Mouse (Mus musculus) heart, embryonic 11.5 days (tissue): Measurements from ENCODE around the gene Mpv17. TPM values are rescaled to one million over a fixed set of nuclear protein-coding genes. Genes with fewer than 3 reads are reported as not detected.
A peak's percentile ranks its signal among the peaks of the same experiment; 100 is the strongest.

ENCODE experiments used
- ATAC-seq: fragments of 200-750 bp; cut with Nextera tagmentation; replicated peaks from 2 replicates; pipeline ENCODE4 v1.8.0; 2017; ENCODE audit warnings: moderate library complexity; ENCODE audit not compliant: insufficient number of reproducible peaks, low FRiP score, low TSS enrichment
- H3K27ac ChIP-seq: fragments of 300-500 bp; sonication (generic); 2 replicates; pipeline ENCODE4 v1.5.1; 2014; ENCODE audit warnings: mild to moderate bottlenecking, low read depth, low read length
- H3K27me3 ChIP-seq: fragments of 300-500 bp; sonication (generic); 2 replicates; pipeline ENCODE4 v1.6.1; 2014; ENCODE audit warnings: mild to moderate bottlenecking, low read length, mixed read lengths; ENCODE audit not compliant: control insufficient read depth, insufficient read depth
- H3K36me3 ChIP-seq: fragments of 300-500 bp; sonication (generic); 2 replicates; pipeline ENCODE4 v1.6.1; 2014; ENCODE audit warnings: mild to moderate bottlenecking, low read length, moderate library complexity, mixed read lengths; ENCODE audit not compliant: control insufficient read depth, insufficient read depth
- H3K4me1 ChIP-seq: fragments of 300-500 bp; sonication (generic); 2 replicates; pipeline ENCODE4 v1.6.1; 2014; ENCODE audit warnings: low read length; ENCODE audit not compliant: control insufficient read depth, insufficient read depth
- H3K4me2 ChIP-seq: fragments of 300-500 bp; sonication (generic); 2 replicates; pipeline ENCODE4 v1.6.1; 2014; ENCODE audit warnings: mild to moderate bottlenecking, moderate library complexity
- H3K4me3 ChIP-seq: fragments of 300-500 bp; sonication (generic); 2 replicates; pipeline ENCODE4 v1.5.1; 2014; ENCODE audit warnings: low read depth, low read length
- H3K9ac ChIP-seq: fragments of 300-500 bp; sonication (generic); 2 replicates; pipeline ENCODE4 v1.6.1; 2014; ENCODE audit warnings: mild to moderate bottlenecking, low read depth, low read length, moderate library complexity
- H3K9me3 ChIP-seq: fragments of 300-500 bp; sonication (generic); replicated peaks from 2 replicates; pipeline ENCODE4 v1.6.1; 2016; ENCODE audit warnings: low read length; ENCODE audit not compliant: control insufficient read depth
- WGBS: fragments of 180-500 bp; shearing (Covaris S2); extraction: QIAGEN DNeasy Blood & Tissue Kit; methylation state at CpG from one replicate; pipeline ENCODE4 v1.1.7; 2014; ENCODE audit not compliant: insufficient replicate concordance; 5-methylcytosine and 5-hydroxymethylcytosine counted together
- polyA plus RNA-seq: library from polyadenylated mRNA; unstranded; fragments of >200 nt; fragmentation: Nextera tagmentation; extraction: Ambion mirVana; gene quantifications from 2 replicates; pipeline ENCODE4 v1.2.1, GENCODE M21; 2014

The Mpv17 gene
- polyA plus RNA-seq, 1 experiment from 2014 or later, result 82.1 TPM

- whole genome bisulfite sequencing, result 80% methylated on average over 5 of the region's 5 CpGs
- H3K27ac ChIP-seq, result no peak overlapping the region
- peaks cover 15% of the 10 kb centered on the region for H3K4me1 ChIP-seq
- no peak overlapping the region for H3K9ac ChIP-seq
- peaks cover 5% of the 10 kb centered on the region for H3K9me3 ChIP-seq
- ATAC-seq, result no peak
- H3K4me2 ChIP-seq, result no peak overlapping the region
- peaks cover 47% of the 10 kb centered on the region for H3K36me3 ChIP-seq
- no peak overlapping the region for H3K4me3 ChIP-seq
- H3K27me3 ChIP-seq, result no peaks in the 10 kb centered on the region
These were observed 44.7 kb upstream of the Mpv17 start for GRCm38 (mm10) chr5:31198616-31199320.

GRCm38 (mm10) chr5:31198170-31198569, 44.1 kb upstream of the Mpv17 start:
- Histone ChIP-seq H3K4me3 (no peak overlapping the region), H3K9me3 (peaks cover 5% of the 10 kb centered on the region), H3K36me3 (peaks cover 47% of the 10 kb centered on the region), H3K27me3 (no peaks in the 10 kb centered on the region), H3K4me1 (peaks cover 15% of the 10 kb centered on the region), H3K9ac (no peak overlapping the region), H3K4me2 (no peak overlapping the region), H3K27ac (no peak overlapping the region)
- WGBS, result 86% methylated on average over 9 of the region's 9 CpGs
- no peak for ATAC-seq

- H3K4me2 ChIP-seq, result no peak overlapping the region
- no peak overlapping the region for H3K27ac ChIP-seq
- H3K9me3 ChIP-seq, result peaks cover 5% of the 10 kb centered on the region
- H3K4me3 ChIP-seq, result no peak overlapping the region
- peaks cover 42% of the 10 kb centered on the region for H3K36me3 ChIP-seq
- H3K4me1 ChIP-seq, result peaks cover 9% of the 10 kb centered on the region
- WGBS, result 93% methylated on average over 12 of the region's 12 CpGs
- no peak overlapping the region for H3K9ac ChIP-seq
- no peak for ATAC-seq
- no peaks in the 10 kb centered on the region for H3K27me3 ChIP-seq
These were observed 43.0 kb upstream of the Mpv17 start for GRCm38 (mm10) chr5:31197072-31197471.

GRCm38 (mm10) chr5:31196207-31196606, 42.2 kb upstream of the Mpv17 start:
- Histone ChIP-seq H3K4me1 (peaks cover 12% of the 10 kb centered on the region), H3K9me3 (peaks cover 5% of the 10 kb centered on the region), H3K36me3 (peaks cover 42% of the 10 kb centered on the region), H3K9ac (no peak overlapping the region), H3K4me2 (no peak overlapping the region), H3K27ac (no peak overlapping the region), H3K27me3 (no peaks in the 10 kb centered on the region), H3K4me3 (no peak overlapping the region)
- ATAC-seq, result no peak
- WGBS, result 94% methylated on average over 10 of the region's 10 CpGs

- no peak overlapping the region for H3K27ac ChIP-seq
- peaks cover 5% of the 10 kb centered on the region for H3K9me3 ChIP-seq
- H3K27me3 ChIP-seq, result no peaks in the 10 kb centered on the region
- H3K4me2 ChIP-seq, result no peak overlapping the region
- H3K4me1 ChIP-seq, result peaks cover 11% of the 10 kb centered on the region
- 93% methylated on average over 4 of the region's 4 CpGs for WGBS
- H3K9ac ChIP-seq, result no peak overlapping the region
- ATAC-seq, result no peak
- no peak overlapping the region for H3K4me3 ChIP-seq
- H3K36me3 ChIP-seq, result peaks cover 42% of the 10 kb centered on the region
These were observed 41.6 kb upstream of the Mpv17 start for GRCm38 (mm10) chr5:31195671-31196070.

- Histone ChIP-seq H3K36me3 (peaks cover 34% of the 10 kb centered on the region), H3K27ac (no peak overlapping the region), H3K4me2 (peak overlapping the region; percentile 82), H3K9ac (peak overlapping the region; percentile 90), H3K4me1 (peaks cover 11% of the 10 kb centered on the region), H3K27me3 (no peaks in the 10 kb centered on the region), H3K9me3 (no peaks in the 10 kb centered on the region), H3K4me3 (peak overlapping the region; percentile 73)
- no peak for ATAC-seq
- 91% methylated on average over 16 of the region's 16 CpGs for WGBS
These were observed 40.7 kb upstream of the Mpv17 start for GRCm38 (mm10) chr5:31194486-31195485.

GRCm38 (mm10) chr5:31193631-31194281, 39.7 kb upstream of the Mpv17 start:
- WGBS, result 10% methylated on average over 25 of the region's 25 CpGs
- peaks cover 29% of the 10 kb centered on the region for H3K36me3 ChIP-seq
- H3K4me1 ChIP-seq, result peaks cover 11% of the 10 kb centered on the region
- peak overlapping the region; percentile 89 for H3K27ac ChIP-seq
- peak overlapping the region; percentile 73 for H3K4me3 ChIP-seq
- no peak for ATAC-seq
- peak overlapping the region; percentile 82 for H3K4me2 ChIP-seq
- H3K9me3 ChIP-seq, result no peaks in the 10 kb centered on the region
- H3K27me3 ChIP-seq, result no peaks in the 10 kb centered on the region
- H3K9ac ChIP-seq, result peak overlapping the region; percentile 90

- Histone ChIP-seq H3K27ac (peak within 1 kb of the TSS; percentile 89), H3K4me2 (peak within 1 kb of the TSS; percentile 82), H3K9me3 (no peaks in the 10 kb centered on the region), H3K36me3 (peaks cover 29% of the 10 kb centered on the region), H3K4me1 (peaks cover 11% of the 10 kb centered on the region), H3K27me3 (no peaks in the 10 kb centered on the region), H3K9ac (peak within 1 kb of the TSS; percentile 90), H3K4me3 (peak within 1 kb of the TSS; percentile 73)
- peak; percentile 92 for ATAC-seq
- WGBS, result under 1% methylated on average over 48 of the region's 48 CpGs
These were observed 39.0 kb upstream of the Mpv17 start, which contains the start of the genes Snx17 and Eif2b4 for GRCm38 (mm10) chr5:31192939-31193630. Gene Snx17 (plus strand): TSS chr5:31193227. Gene Eif2b4 (minus strand): TSS chr5:31193430.
